Mouse (Mus musculus): ENCODE measurements at regions not wholly inside any gene's neighbourhood (a gene's known extent, or its start where the extent isn't known, plus 50 kb on each side); places are given as distances from the start of the nearest gene placed in this dataset.

DNA sequence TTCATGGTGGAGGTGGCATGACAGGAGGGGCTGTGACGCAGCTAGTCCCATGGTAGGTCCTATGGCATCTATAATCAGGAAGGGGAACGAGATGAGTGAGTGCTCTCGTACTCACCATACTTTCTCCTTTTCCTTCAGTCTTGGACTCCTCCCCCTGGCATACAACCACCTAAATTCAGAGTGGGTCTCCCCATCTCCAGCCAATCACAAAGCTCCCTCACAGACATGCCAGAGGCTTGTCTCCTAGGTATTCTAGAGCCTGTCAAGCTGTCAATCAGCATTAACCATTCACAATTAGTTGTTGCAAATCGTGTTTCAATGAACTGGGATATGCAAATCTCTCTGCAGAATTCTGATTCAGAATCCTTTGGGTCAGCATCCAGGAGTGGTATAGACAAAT lies 206.7 kb downstream of the Hlx start:
- H3K9me3 ChIP-seq, result no peaks in the 10 kb centered on the region
- H3K36me3 ChIP-seq (replicated peaks), result no peaks in the 10 kb centered on the region
- H3K27me3 ChIP-seq, result no peaks in the 10 kb centered on the region
- no peak overlapping the region for H3K27ac ChIP-seq
- peaks cover 5% of the 10 kb centered on the region; the same call in 1 of the 2 replicates for H3K4me1 ChIP-seq
- no peak overlapping the region for H3K9ac ChIP-seq
- ATAC-seq (ENCODE audit: low FRiP score), result no peak
- H3K4me2 ChIP-seq, result no peak overlapping the region
- WGBS, result 41% methylated on average over 4 of the region's 4 CpGs
- H3K4me3 ChIP-seq (replicated peaks), result no peak overlapping the region

DNA sequence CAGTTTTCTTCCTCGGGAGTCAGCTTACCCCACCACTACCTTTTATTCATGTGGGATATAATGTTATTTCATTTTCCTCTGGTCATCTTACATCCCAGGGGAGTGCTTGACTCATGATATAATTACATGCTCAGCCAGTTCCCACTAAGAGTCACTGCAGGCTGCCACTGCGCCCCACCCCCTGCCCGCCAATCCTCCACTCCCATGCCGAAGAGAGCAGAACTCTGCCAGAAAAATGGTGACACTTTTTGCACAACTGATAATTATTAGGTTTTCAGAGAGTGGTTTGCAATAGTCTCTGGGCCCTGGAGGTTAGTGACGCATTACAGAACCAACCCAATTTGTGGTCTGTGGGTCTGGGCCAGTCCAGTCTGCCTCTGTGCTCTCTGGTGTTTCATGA lies 212.9 kb downstream of the Hlx start:
- H3K9ac ChIP-seq, result no peak overlapping the region
- no peak overlapping the region for H3K27ac ChIP-seq
- H3K36me3 ChIP-seq (replicated peaks), result no peaks in the 10 kb centered on the region
- H3K4me1 ChIP-seq, result no peaks in the 10 kb centered on the region
- no peaks in the 10 kb centered on the region for H3K9me3 ChIP-seq
- no peak overlapping the region for H3K4me3 ChIP-seq (replicated peaks)
- no peak for ATAC-seq (ENCODE audit: low FRiP score)
- H3K27me3 ChIP-seq, result no peaks in the 10 kb centered on the region
- no peak overlapping the region for H3K4me2 ChIP-seq
- 84% methylated on average over 5 of the region's 5 CpGs for WGBS

DNA sequence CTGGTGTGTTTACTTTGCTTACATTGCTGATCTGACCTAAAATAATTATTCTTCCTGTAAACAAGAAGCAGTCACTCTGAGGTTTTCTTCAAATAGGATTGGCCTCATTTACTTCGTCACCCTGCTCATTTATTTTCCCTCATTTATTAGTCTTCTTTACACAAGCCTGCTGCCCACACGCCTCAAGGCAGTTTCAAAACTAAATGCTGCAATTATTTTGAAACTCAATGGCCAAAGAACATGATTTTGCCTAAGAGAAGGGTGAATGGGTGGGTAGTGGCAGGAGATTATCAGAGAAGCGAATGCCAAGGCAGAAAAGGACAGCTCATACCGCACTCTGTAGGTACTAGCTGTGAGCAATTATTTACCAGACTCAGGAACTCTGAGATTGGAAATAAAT lies 227.8 kb downstream of the Hlx start:
- Histone ChIP-seq H3K9me3 (no peaks in the 10 kb centered on the region), H3K36me3 (replicated peaks) (no peaks in the 10 kb centered on the region), H3K27ac (no peak overlapping the region), H3K27me3 (no peaks in the 10 kb centered on the region), H3K4me3 (replicated peaks) (no peak overlapping the region), H3K4me2 (no peak overlapping the region), H3K9ac (no peak overlapping the region), H3K4me1 (no peaks in the 10 kb centered on the region)
- 75% methylated on average over 4 of the region's 4 CpGs for WGBS
- no peak for ATAC-seq (ENCODE audit: low FRiP score)

GRCm38 (mm10) chr1:184503827-184504355 lies 228.5 kb downstream of the Hlx start:
- Histone ChIP-seq H3K4me3 (replicated peaks) (no peak overlapping the region), H3K9ac (no peak overlapping the region), H3K4me2 (no peak overlapping the region), H3K27me3 (no peaks in the 10 kb centered on the region), H3K9me3 (no peaks in the 10 kb centered on the region), H3K27ac (no peak overlapping the region), H3K4me1 (no peaks in the 10 kb centered on the region), H3K36me3 (replicated peaks) (no peaks in the 10 kb centered on the region)
- no peak for ATAC-seq (ENCODE audit: low FRiP score)
- 88% methylated on average over 4 of the region's 4 CpGs for WGBS

DNA sequence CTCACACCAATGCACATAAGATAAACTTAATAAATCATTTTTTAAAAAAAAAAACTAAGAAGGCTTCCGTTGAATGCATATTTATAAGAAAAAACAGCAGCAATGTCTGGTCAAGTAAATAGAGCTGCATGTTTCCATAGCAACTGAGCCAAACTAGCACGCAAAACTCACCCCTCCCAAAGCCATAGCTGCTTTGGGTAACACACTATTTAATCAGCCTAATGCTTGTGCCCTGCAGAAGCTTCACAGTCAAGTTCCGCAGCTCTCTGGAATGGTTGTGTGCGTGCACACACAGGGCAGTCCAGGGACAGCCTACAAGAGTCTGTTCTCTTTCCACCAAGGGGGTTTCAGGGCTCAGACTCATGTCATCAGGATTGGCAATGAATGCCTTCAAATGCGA lies 231.7 kb downstream of the Hlx start:
- 81% methylated on average over 5 of the region's 5 CpGs for WGBS
- Histone ChIP-seq H3K9ac (no peak overlapping the region), H3K9me3 (0 out of 2 replicates have a peak, but pooled peaks cover 3% of the 10 kb centered on the region), H3K4me3 (replicated peaks) (no peak overlapping the region), H3K27ac (no peak overlapping the region), H3K27me3 (no peaks in the 10 kb centered on the region), H3K4me2 (no peak overlapping the region), H3K36me3 (replicated peaks) (no peaks in the 10 kb centered on the region), H3K4me1 (no peaks in the 10 kb centered on the region)
- ATAC-seq (ENCODE audit: low FRiP score), result no peak

- Histone ChIP-seq H3K9me3 (0 out of 2 replicates have a peak, but pooled peaks cover 3% of the 10 kb centered on the region), H3K9ac (no peak overlapping the region), H3K27me3 (no peaks in the 10 kb centered on the region), H3K4me1 (no peaks in the 10 kb centered on the region), H3K27ac (no peak overlapping the region), H3K36me3 (replicated peaks) (no peaks in the 10 kb centered on the region), H3K4me2 (no peak overlapping the region), H3K4me3 (replicated peaks) (no peak overlapping the region)
- no peak for ATAC-seq (ENCODE audit: low FRiP score)
- WGBS, result 91% methylated on average over 11 of the region's 11 CpGs
Observed at GRCm38 (mm10) chr1:184498909-184499525, 233.4 kb downstream of the Hlx start.

DNA sequence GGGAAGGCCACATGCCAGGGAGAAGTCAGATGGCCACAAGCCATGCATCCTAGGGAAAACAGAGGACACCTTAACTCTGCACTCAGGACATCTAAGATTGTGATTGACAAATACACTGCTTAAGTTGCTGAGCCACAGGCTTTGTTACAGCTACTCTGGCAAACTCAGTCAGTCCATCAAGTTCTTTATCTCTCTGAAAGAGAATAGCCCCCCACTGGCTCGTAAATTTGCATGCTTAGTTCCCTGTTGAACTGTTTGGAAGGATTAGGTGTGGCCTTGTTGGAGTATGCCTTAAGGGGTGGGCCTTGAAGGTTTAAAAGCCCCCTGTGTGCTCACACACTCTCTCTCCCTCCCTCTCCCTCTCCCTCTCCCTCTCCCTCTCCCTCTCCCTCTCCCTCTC lies 235.4 kb downstream of the Hlx start:
- Histone ChIP-seq H3K27me3 (no peaks in the 10 kb centered on the region), H3K36me3 (replicated peaks) (no peaks in the 10 kb centered on the region), H3K9me3 (0 out of 2 replicates have a peak, but pooled peaks cover 3% of the 10 kb centered on the region), H3K27ac (no peak overlapping the region), H3K4me2 (no peak overlapping the region), H3K4me1 (no peaks in the 10 kb centered on the region), H3K4me3 (replicated peaks) (no peak overlapping the region), H3K9ac (no peak overlapping the region)
- 44% methylated on average over 1 of the region's 1 CpGs for WGBS
- ATAC-seq (ENCODE audit: low FRiP score), result no peak

DNA sequence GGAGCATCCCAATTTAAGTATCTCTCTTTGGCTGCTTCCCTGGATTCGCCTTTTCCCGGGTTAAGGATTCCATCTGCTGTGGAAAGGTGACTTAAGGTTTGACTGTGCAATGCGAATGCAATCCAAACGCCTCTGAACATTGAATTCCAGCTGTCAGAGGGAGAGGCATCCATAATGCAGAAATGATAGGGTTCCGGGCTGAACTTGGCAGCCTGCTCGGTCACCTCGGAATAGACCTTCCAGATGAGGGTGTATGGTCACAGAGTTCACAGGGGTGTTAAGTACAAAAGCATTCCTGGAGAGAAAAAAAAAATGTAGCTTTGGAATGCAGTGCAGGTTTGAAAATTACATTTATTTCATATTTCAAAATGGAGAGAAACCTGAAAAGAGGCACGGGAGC lies 238.6 kb downstream of the Hlx start:
- H3K27ac ChIP-seq, result no peak overlapping the region
- no peaks in the 10 kb centered on the region for H3K4me1 ChIP-seq
- ATAC-seq (ENCODE audit: low FRiP score), result no peak
- no peak overlapping the region for H3K4me2 ChIP-seq
- H3K9ac ChIP-seq, result no peak overlapping the region
- WGBS, result 84% methylated on average over 8 of the region's 8 CpGs
- H3K4me3 ChIP-seq (replicated peaks), result no peak overlapping the region
- 0 out of 2 replicates have a peak, but pooled peaks cover 3% of the 10 kb centered on the region for H3K9me3 ChIP-seq
- no peaks in the 10 kb centered on the region for H3K36me3 ChIP-seq (replicated peaks)
- H3K27me3 ChIP-seq, result no peaks in the 10 kb centered on the region

DNA sequence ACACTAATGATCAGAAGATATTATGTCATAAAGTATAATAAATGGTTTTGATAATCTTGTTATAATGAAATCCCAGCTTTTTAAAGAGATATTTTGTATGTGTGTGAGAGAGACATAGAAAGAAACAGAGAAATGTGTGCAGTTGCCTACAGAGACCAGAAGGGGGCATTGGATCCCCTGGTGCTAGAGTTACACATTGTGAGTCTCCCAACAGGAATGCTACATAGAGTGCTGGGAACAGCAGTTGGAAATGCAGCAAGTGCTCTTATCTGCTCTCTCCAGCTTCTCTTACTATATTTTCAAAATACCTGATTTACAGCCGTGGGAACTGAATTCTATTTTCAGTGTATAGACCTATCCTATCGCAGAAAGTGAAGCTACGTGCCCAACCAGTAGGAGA lies 240.3 kb downstream of the Hlx start:
- no peak overlapping the region for H3K4me2 ChIP-seq
- H3K9ac ChIP-seq, result no peak overlapping the region
- H3K9me3 ChIP-seq, result no peaks in the 10 kb centered on the region
- 94% methylated on average over 3 of the region's 3 CpGs for whole genome bisulfite sequencing
- H3K27me3 ChIP-seq, result no peaks in the 10 kb centered on the region
- no peaks in the 10 kb centered on the region for H3K4me1 ChIP-seq
- H3K27ac ChIP-seq, result no peak overlapping the region
- H3K36me3 ChIP-seq (replicated peaks), result no peaks in the 10 kb centered on the region
- no peak overlapping the region for H3K4me3 ChIP-seq (replicated peaks)
- no peak for ATAC-seq (ENCODE audit: low FRiP score)

- 89% methylated on average over 4 of the region's 4 CpGs for WGBS
- ATAC-seq (ENCODE audit: low FRiP score), result no peak
- no peak overlapping the region for H3K4me3 ChIP-seq (replicated peaks)
Observed at GRCm38 (mm10) chr1:184491252-184491651, 241.2 kb downstream of the Hlx start.

DNA sequence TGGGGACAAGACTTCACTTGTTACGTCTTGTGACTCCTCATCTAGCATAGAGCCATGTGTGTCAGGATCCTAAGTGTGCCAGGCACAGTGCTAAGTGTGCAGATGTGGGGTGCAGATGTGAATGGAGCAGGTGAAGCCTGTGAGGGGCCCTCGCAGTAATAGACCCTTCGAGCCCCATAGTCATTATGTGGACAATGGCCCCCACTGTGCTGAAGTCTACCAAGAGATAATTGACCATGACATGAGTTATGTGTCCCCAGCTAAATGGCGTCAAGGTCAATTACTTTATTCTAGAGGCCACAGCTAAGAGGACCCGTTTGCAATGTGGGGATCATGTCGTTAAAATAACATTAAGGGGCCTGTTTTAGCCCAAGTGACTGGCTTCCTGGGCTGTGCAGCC lies 245.0 kb downstream of the Hlx start:
- ATAC-seq (ENCODE audit: low FRiP score), result no peak
- 42% methylated on average over 6 of the region's 6 CpGs for WGBS
- Histone ChIP-seq H3K27ac (no peak overlapping the region), H3K9ac (no peak overlapping the region), H3K4me3 (replicated peaks) (no peak overlapping the region), H3K9me3 (no peaks in the 10 kb centered on the region), H3K27me3 (no peaks in the 10 kb centered on the region), H3K4me1 (no peaks in the 10 kb centered on the region), H3K36me3 (replicated peaks) (no peaks in the 10 kb centered on the region), H3K4me2 (no peak overlapping the region)

More at GRCm38 (mm10) chr1:184491252-184491651, 241.2 kb downstream of the Hlx start:
- Histone ChIP-seq H3K27ac (no peak overlapping the region), H3K4me2 (no peak overlapping the region), H3K9ac (no peak overlapping the region), H3K9me3 (no peaks in the 10 kb centered on the region), H3K27me3 (no peaks in the 10 kb centered on the region), H3K4me1 (no peaks in the 10 kb centered on the region), H3K36me3 (replicated peaks) (no peaks in the 10 kb centered on the region)

DNA sequence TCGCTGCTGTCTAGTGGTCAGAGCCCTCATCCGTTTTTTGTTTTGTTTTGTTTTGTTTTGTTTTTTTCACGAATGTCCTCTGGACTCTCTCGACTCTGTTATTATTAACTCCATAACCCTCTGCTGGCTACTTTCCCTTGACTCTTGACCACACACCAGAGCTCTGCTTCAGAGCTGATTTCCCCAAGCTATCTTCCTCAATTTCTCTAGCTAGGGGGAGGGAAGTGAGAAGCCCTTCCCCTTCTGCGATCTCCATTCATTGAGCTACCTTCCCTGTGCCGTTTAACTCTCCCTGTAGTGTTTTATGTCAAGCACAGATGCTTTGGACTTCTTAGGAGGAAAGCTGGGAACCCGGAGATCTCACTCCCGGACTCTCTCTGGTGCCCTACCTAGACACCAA lies 247.6 kb downstream of the Hlx start:
- no peak for ATAC-seq (ENCODE audit: low FRiP score)
- H3K4me1 ChIP-seq, result no peaks in the 10 kb centered on the region
- H3K27ac ChIP-seq, result no peak overlapping the region
- no peaks in the 10 kb centered on the region for H3K27me3 ChIP-seq
- H3K4me2 ChIP-seq, result no peak overlapping the region
- H3K4me3 ChIP-seq (replicated peaks), result no peak overlapping the region
- H3K36me3 ChIP-seq (replicated peaks), result no peaks in the 10 kb centered on the region
- no peaks in the 10 kb centered on the region for H3K9me3 ChIP-seq
- 84% methylated on average over 8 of the region's 8 CpGs for WGBS
- H3K9ac ChIP-seq, result no peak overlapping the region

- H3K4me2 ChIP-seq, result no peak overlapping the region
- H3K36me3 ChIP-seq (replicated peaks), result no peaks in the 10 kb centered on the region
- H3K9me3 ChIP-seq, result no peaks in the 10 kb centered on the region
- no peaks in the 10 kb centered on the region for H3K4me1 ChIP-seq
- H3K4me3 ChIP-seq (replicated peaks), result no peak overlapping the region
- ATAC-seq (ENCODE audit: low FRiP score), result no peak
- no peak overlapping the region for H3K9ac ChIP-seq
- H3K27ac ChIP-seq, result no peak overlapping the region
- WGBS, result 66% methylated on average over 7 of the region's 7 CpGs
- H3K27me3 ChIP-seq, result no peaks in the 10 kb centered on the region
Observed at GRCm38 (mm10) chr1:184483371-184483770, 249.0 kb downstream of the Hlx start.

Data from forebrain, embryonic 12.5 days (tissue).